Mouse (Mus musculus): ENCODE data around the gene Aes. TPM values are rescaled to one million over a fixed set of nuclear protein-coding genes. Genes with fewer than 3 reads are reported as not detected.

Gene Aes
- total RNA-seq, 2 experiments from 2014 or later: 238 to 345 TPM

DNA sequence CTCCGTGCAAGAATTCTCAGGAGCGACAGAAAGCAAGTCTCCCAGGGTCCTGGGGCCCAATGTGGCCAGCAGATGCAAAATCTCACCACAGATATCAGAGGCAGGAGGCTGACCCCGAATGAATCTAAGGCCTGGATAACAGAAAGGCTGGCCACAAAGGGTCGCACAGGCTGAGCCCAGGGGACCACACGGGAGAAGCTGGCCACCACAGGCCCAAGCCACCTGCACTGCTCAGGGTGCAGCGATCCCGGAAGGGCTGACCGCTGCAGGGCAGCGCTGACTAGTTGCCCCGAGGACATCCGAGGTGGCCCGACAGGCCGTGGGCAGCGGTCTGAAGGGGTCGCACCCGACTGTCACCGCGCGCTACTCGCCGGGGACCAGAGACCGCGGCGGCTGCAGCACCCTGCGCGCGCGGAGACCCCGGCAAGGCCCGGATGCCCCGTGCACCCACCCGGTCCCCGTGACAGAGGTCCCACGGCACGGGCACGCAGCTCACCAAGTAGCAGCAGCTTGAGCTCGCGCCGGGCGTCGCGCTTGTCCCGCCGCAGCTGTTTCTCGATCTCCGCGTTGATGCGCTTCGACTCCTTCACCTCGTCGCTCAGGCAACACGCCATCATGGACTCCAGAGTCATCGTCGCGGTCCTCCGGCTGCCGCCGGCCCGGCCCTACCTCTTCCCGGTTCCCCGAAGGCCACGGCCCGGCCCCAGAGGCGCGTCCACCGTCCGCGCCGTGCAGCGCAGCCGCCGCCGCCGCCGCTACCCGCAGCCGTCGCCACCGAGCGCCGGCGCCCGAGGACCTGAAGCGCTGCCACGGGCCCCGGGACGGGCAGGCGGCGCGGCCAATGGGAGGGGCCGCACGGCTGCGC lies 14.8 kb upstream of the Aes start:
- no peak; the same call in 1 of the 2 replicates for ATAC-seq (ENCODE audit: poor library complexity, severe bottlenecking)

DNA sequence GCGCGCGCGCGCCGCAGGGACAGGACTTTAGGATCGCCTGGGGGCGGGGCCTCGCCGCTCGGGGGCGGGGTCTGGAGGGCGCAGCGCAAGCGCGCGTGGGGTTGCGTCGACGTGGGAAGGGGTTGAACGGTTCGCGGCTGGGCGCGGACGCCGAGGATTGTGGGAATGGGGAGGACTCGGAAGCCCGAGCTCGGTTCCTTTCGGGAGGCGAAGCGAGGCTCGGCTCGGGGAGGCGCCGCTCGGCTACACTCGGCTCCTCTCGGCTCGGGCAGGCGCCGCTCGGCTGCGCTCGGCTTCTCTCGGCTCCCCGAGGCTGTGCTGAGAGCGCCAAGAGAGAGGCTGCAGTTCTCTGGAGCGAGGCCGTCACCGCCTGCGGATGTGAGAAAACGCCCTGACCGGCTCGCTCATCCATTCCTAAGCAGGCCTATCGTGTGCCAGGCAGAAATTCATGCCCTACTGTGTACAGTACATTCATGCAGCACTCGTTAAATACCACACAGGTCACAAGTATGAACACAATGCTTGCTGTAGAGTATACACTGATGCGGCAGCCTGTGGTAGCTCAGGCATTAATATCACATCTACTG lies 14.0 kb upstream of the Aes start, which contains the start of gene Gna11:
TSS of gene Gna11 (minus strand) at position 30 of the 587 bp plus-strand sequence.
- peak; percentile 94 for ATAC-seq (ENCODE audit: poor library complexity, severe bottlenecking)

DNA sequence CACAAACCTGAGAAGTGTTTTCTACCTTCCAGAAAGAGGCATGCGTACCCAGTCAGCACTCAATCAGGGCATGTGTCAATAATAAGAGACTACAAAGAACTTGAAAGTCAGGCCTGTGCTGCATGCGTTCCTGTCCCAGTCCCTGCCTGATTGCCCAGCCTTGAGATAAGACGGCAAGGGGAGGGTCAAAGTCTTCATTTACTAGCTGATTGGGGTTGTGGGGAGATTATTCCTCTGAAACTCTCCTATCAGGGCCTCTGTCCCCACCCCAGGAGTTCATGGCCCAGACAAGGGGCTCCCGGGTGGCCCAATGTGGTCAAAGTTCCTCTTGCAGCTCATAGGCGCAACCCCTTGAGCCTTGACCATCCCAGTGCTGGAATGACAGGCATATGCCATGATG lies 13.0 kb upstream of the Aes start:
- no peak for ATAC-seq (ENCODE audit: poor library complexity, severe bottlenecking)

DNA sequence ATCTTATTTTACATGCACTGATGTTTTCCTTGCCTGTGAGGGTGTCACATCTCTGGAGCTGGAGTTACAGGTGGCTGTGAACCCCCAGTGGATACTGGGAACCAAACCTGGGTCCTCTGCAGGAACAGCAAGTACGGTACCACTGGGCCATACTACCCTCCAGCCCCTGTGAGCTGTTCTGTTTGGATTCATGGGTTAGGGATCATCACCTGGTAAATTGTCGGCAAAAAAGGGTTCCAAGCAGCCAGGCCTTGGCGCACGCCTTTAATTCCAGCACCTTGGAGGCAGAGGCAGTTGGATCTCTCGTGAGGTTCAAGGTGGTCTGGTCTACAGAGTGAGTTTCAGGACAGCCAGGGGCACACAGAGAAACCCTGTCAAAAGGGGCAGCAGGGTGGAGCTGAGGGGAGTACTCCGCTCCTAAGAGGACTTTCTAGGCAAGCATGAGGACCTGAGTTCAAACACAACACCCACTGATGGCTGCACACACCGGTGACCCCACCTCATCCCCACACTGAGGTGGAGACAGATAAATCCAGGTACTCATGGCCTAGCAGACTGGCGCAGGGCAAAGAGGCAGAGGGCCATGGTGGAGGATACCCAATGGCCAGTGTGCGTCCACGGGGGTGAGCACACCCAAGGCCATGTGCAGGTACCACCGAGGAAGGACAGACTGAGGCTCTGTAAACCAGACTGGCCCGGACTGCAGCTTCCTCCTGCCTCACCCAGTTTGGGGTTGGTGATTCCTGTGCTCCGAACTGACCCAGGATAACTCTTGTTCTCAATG lies 12.3 kb upstream of the Aes start:
- no peak for ATAC-seq (ENCODE audit: poor library complexity, severe bottlenecking)

DNA sequence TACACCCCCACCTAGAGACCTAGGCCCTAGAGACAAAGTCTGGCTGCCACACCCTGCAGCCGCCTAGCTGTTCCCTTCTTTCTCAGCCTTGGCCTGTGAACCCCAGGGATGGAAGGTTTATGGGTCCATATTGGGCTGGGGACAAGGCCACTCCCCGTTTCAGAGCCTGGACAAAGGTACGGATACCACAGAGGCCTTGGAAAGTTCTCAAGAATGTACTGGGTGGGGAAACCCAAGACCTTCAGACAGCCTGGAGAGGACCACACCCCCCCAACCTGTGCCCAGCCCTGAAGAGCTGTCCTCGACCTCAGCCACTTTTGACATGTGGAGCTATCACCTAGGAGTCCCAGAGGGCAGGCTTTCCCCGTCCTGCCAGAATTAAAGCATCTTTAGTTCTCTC lies 10.3 kb upstream of the Aes start:
- ATAC-seq (ENCODE audit: poor library complexity, severe bottlenecking): no peak

DNA sequence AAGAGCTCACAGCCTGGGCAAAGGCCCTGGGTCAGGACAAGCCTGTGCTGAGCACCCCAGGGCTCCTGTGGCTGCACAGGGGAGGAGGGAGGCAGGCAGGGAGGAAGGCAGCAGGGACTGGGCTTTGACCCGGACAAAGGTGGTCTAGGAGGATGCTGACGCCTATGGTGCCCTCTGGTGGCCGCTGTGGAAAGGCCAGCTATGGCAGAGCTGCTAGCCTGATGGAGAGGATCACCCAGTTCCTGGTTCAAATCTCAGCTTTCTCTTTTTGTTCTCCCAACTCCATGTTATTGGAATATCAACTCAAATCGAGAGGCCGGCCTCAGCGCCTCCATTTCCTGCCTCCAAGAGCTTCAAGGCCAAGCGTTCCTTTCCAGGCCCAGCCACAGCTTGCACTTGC lies 9.0 kb upstream of the Aes start:
- ATAC-seq (ENCODE audit: poor library complexity, severe bottlenecking): peak; percentile 61

DNA sequence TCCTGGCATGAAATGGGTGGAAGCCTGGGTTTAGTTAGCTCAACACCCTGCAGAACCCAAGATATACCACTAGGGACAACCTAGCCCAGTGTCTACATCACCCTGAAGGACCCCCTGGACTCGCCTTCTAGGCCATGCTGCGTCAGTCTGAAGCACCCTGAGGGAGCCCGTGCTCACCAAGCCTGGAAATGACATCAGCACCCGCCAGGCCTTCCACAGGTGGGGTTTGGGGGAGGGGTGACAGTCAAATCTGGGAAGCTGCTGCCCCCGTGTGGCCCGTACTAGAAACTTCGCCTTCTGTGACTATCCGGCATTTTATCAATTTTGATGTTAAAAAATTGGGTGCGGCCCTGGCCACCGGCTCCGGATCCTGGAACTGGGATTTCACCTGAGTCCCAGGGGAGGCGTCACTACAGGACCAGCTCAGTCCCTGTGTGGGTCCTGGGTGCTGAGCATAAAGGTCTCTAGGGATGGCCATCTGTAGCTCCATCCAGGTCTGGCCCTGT lies 7.6 kb upstream of the Aes start:
- ATAC-seq (ENCODE audit: poor library complexity, severe bottlenecking): peak; percentile 81

DNA sequence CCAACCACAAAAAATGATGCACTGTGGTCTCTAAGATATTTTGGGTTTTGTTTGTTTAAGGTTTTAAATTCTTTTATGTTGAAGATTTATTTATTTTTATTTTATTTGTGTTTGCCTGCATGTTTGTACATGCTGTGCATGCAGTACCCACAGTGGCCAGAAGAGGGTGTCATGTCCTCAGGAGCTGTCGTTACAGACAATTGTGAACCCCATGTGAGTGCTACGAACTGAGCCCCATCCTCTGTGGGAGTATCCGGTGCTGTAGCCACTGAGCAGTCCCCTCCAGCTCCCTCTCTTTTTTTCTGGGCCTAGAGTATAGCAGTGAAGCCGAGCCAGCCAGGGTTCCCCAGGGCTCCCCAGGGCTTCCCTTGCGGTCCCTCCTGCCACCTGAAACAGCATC lies 6.1 kb upstream of the Aes start:
- no peak for ATAC-seq (ENCODE audit: poor library complexity, severe bottlenecking)

DNA sequence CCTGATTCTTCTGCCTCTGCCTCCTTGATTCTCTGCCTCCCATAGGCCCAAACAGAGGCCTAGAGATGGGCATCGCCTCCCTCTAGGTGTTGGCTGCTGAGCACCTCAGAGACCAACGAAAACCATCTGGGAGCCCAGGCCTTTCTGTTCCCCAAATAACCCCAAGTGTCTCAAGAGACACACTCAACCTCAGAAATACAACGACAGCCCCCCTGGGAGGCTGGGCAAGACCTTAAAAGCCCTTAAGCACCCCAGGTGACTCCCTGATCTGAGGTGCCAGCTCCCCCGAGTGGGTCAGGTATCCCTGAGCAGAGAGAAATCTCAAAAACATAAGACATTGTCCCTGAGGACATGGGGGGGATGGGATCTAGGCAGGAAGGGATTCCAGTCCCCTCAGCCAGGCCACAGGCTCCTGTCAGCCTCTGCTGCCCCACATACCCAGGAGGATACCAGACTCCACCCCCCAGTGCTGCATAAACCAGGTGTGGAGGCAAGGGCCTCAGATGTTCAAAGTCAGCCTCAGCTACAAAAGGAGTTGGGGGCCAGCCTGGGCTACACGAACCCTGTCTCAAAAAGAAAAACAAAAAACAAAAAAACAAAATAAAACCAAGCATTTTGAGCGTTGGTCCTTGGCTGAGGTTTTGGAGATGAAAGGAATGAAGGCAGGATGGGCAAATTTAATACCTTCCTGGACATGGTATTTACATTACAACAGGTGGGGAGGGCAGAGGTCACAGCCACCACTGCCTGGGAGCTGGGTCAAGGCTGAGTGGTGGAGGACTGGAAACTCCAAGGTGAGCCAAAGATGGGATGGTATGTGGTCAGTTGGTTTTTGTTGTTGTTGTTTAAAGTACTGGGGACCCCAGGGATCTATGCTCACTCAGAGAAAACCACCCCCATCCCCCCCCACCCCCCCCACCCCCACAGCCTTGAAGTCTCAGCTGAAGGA lies 5.2 kb upstream of the Aes start:
- no peak for ATAC-seq (ENCODE audit: poor library complexity, severe bottlenecking)

DNA sequence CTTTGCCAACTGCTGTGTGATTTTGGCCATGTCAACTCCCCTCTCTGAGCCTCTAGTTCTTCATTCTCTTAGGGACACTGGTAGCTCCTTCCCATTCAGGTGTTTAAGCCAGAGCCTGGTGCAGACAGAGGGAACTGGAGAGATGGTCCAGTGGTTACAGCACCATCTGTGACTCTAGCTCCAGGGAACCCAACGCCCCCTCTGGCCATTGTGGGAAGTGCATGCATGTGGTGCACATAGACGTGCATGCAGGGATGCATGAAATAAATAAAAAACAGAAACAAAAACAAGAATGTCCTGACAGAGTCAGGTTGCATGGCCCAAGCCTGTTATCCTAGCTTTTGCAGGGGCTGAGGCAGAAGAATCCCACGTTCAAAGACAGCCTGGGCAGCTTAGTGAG lies 3.0 kb upstream of the Aes start:
- no peak for ATAC-seq (ENCODE audit: poor library complexity, severe bottlenecking)

DNA sequence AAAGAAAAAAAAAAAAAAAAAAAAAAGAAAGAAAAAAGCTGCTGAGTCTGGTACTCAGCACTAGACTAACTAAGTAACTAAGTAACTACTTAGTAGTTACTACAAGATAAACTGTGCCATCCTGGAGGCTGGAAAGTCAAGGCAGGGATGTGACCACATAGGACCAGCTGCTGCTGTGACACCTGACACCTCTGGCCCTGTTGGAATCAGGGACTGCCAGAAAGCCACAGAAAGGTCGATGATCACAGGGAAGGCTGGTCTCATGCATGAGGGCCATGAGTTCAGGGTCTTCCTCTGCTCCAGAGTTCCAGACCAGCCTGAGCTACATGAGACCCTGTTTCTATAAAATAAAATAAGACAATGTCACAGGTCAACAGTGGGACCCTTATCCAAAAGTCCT lies 1.8 kb upstream of the Aes start:
- ATAC-seq (ENCODE audit: poor library complexity, severe bottlenecking): no peak

DNA sequence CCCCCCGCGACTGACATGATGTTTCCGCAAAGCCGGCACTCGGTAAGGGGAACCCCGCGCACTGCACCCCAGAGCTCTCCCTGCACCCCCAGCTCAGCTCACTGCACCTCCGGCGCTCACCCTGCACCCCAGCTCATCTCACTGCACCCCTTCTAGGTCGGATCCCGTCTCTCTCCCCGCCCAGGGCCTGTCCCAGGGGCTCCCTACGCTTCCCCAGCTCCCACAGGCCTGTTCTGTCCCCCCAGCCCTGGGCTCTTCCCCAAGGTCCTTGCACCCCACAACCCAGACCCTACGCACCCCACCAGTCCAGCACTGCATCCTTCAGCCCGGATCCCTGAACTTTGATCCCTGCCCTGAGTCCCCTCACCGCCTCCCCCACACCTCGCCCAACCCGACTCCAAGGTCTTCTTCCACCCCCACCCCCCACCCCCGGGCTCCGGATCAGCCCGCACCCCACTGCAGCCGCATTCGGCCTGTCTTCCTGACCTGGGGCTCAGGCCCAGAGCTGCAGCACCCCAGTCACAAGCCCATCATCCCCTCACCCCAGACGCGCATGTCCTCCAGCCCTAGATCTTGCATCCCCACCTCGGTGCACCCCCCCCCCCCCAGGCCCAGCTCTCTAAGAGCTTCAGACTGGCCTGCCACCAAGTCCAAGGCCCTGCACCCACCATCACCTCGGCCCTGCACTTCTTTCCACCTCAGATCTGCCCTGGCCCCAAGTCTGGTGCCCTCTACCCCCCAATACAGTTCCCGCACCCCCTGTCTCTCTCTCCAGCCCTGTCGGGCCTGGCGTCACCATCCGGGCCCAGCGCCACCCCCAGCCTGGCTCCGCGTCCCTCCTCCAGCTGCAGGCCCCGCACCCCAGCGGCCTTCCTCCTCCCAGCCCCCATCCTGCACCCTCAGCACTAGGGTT lies 595 bp downstream of the Aes start:
- peak; percentile 56 for ATAC-seq (ENCODE audit: poor library complexity, severe bottlenecking)

DNA sequence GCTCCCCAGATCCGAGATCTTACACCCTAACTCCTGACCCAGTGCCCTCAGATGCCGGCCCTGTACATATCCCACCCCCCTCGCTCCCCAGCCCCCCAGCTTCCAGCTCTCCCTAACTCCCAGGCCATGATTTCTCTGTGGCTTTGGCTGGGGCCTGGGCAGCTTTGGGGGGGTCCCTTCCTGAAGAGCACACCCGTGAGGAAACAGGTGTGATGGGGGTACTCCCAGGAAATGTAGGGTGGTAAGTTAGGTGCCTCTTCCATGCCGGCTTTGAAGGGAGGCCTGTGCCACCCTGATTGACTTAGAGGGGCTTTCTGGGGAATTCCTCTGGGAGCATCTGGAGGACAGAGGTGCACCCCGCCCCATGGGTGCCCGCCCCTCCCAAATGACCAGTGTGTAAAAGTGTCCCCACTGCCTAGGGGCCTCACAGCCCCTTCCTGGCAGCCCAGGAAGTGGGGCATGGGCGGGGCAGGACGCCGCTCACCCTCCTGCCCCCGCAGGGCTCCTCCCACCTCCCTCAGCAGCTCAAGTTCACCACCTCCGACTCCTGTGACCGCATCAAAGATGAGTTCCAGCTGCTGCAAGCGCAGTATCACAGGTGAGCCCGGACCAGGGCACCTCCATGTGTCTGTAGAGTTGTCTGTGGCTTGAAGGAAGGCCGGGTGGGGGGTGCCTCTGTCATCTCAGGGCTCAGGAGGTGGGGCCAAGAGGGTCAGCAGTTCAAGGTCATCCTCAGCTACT lies 1.6 kb downstream of the Aes start:
- peak; percentile 71 for ATAC-seq (ENCODE audit: poor library complexity, severe bottlenecking)

DNA sequence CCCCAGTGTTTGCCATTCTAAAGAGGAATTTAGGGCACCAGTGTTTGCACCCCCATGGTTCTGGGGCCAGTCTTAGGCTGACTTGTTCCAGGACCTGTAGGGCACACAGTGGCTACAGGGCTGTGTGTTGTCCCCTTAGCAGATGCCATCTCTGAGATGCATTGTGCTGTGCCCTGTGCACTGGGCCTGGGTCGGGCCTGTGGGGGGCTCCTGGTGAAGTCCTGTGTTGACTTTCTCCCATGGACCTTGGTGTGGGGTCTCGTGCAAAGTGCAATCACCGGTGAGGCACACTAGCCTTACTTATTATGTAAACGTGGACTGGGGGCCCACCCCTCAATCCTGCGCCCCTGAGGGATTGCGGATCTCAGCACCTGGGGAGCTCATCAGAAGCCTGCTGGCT lies 3.1 kb downstream of the Aes start:
- no peak for ATAC-seq (ENCODE audit: poor library complexity, severe bottlenecking)

DNA sequence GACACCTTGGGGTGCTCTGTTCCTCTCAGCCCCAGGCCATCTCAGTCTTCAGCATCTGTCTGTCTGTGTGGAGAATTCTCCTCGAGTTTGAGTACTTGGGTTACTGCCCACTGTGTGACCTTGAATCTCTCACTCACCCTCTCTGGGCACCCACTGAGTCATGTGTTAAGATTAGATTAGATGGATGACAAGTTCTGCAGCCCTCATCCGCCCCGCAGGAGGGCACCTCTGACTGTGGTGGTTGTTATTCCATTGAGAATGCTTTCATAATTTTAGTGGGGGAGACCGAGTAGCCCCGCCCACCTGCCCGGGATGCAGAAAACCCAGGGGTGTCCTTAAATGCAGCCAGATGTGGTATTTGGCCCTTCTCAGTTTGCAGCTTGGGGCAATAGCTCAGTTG lies 4.2 kb downstream of the Aes start:
- ATAC-seq (ENCODE audit: poor library complexity, severe bottlenecking): no peak

DNA sequence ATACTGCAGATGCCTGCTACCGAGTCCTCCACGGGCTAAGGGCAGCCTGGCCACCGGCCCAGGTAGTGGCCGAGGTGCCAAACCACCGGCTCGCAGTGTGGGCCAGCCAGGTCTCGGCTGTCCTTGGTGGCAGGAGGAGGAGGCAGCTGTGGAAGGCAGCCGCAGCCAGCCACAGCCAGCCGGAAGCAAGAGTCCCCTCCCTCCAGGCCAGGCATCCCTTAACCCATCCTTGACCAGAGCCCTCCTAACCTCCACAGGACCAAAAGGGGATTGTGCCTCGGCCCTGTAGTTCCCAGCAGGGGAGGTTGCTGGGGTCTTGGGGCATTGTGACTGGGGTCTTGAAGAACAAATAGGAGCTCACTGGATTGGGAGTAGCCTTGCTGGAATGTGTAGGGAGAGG lies 4.9 kb downstream of the Aes start:
- ATAC-seq (ENCODE audit: poor library complexity, severe bottlenecking): 0 out of 2 replicates have a peak, but pooled peaks have one; percentile 6

DNA sequence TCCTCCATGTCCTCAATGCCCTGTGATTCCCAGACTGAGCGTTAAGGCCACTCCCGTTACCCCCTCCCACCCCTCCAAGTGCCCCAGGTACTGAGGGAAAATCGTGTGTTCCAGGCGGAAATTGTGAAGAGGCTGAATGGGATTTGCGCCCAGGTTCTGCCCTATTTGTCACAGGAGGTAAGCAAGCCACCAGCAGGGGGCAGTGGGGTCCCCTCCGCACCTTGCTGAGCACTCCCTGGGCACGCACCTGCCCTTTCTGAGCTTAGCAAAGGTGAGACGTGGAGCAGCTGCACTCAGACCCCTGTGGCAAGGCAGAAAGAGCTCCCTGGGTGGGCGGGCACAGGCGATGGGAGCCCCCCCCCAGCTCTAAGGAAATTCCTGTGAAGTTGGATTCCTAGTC lies 5.4 kb downstream of the Aes start:
- no peak for ATAC-seq (ENCODE audit: poor library complexity, severe bottlenecking)
